Mouse (Mus musculus): ENCODE measurements around the gene Plcb3.

DNA sequence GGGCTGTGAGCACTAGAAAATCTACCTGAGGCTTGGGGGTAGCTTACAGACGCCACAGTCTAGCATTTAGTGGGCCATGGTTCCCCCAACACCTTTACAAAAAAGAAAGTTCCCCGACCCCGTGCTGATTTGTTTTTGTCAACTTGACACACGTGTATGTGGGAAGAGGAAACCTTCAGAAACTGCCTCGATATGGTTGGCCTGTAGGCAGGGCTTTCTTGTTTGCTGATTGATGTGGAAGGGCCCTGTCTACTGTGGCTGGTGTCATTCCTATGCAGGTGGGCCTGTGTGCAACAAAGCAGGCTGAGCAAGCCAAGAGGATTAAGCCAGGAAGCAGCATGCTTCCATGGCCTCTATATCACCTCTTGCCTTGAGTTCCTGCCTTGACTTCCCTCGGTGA, 63.2 kb downstream of the Plcb3 start:
- TF ChIP-seq CTCF (IDR thresholded peaks at IDR 0.05; ENCODE audit: low read depth, low read length) (no peak), GATA1 (IDR thresholded peaks at IDR 0.05; ENCODE audit: borderline replicate concordance, low read length) (no peak), POLR2AphosphoS5 (IDR thresholded peaks at IDR 0.05; ENCODE audit: insufficient replicate concordance, low read depth, low read length) (no peak), TAL1 (conservative IDR thresholded peaks at IDR 0.05; ENCODE audit: low read depth, low read length) (no peak)
